Mouse (Mus musculus) cerebellum, adult 8-10 months (tissue): ENCODE data around the gene Rapgef3.

Experiments
- DNase-seq: peaks from one replicate; pipeline ENCODE4 v3.0.0; 2022

Gene Rapgef3

DNA sequence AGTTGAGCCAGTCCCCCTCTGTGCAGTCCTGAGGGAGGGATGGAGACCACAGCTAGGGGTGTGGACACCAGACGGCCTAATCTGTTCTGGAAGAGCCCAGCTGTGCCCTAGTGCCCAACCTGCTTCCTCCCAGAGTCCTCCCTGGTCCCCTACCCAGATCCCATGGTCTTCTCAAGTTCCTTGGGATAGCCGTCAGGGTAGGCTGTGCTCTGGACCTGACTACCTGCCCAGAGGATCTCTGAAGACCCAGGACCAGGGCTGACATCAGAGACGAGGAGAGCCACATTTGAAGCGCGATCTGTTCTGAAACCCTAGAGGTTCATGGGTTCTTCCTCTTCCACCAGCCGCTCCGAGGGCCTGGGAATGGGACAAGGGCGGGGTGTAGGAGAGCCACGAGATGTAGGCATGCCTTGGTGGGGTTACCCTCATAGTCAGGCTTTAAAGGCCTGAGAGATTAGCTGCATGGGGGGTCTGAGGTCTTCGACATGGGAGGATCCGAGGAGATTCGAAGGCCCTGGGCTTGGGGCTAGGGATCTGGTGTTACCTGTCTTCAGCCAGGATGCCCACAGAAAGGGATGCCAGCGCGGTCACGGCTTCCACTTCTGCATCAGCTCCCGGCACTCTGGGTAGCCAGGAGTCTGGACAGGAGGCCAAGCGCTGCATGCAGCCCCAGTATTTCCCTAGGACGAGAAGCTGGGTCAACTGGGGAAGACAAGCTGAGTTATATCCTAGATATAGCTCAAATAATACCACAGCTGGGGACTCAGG lies 25.8 kb upstream of the Rapgef3 start:
- no peak for DNase-seq

DNA sequence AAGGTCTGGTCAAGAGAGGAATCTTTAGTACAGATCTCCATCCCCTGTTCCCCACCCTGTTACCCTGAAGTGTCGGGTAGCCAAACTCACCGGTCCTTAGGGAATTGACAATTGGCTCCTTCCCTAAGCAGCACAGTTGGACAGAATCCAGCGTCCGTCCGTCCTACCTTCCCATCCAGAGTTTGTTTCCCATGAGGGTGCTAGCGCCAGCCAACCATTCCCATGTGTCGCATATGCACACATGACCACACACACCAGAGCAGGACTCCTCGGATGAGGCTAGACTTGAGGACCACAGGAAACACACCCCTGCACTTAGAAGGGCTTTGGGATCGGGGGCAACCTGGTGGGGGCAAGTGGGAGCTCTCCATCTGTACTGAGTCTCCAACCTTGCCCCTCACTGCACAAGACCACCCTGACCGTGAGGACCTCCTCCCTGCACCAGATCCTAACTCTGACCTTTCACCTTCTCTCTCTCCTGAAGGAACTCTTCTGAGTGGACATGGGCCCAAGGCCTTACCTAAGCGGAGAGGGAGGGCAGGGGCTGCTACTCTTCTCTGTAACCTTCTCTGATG lies 23.4 kb upstream of the Rapgef3 start:
- DNase-seq, result no peak

DNA sequence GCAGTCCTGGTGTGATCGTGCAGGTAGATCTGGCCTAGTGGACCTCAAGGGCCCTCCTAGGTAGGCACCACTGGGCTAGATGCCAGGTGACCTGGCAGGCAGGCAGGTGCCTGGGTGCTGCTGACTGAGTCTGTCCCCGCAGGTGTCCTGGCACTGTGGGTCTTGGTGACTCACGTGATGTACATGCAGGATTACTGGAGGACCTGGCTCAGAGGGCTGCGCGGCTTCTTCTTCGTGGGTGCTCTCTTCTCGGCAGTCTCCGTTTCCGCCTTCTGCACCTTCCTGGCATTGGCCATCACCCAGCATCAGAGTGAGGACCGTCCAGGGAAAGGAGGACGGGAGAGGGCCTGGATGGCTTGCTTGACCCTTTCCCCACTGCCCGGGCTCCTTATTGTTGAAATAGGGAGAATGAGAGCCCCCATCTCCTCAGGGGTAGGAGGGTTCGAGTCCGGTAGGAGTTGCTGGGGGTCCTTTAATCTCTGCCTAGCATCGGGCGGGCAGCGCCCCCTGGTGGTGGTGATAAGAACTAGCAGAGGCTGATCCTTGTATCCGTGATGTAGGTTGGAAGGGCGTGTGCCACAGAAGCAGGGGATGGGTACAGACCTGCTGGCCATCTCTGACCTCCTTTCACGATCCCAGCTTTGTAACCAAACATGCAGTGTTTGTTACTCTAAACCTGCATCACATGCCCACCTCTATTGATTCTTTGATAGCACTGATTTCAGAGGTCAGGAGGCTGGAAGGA lies 22.2 kb upstream of the Rapgef3 start:
- DNase-seq, result peak; percentile 73

DNA sequence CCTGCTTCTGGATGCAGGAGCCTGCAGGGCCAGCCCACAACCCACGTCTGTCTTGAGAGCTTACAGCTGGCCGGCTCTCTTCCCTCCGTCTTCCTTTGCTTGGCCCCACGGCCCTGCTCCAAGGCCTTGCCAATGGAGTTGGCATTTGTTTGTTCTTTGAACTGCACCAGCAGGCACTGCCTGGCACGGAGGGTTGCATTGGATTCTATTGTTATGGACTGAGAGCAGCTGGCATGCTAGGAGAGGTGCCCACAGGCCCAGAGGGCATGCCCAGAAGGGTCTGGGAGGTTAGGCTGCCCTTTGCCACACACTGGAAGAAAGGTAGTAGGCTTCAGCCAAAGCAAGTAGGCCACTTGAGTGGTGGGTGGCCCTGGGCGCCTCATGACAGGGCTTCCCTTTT lies 21.0 kb upstream of the Rapgef3 start:
- DNase-seq, result peak; percentile 72

DNA sequence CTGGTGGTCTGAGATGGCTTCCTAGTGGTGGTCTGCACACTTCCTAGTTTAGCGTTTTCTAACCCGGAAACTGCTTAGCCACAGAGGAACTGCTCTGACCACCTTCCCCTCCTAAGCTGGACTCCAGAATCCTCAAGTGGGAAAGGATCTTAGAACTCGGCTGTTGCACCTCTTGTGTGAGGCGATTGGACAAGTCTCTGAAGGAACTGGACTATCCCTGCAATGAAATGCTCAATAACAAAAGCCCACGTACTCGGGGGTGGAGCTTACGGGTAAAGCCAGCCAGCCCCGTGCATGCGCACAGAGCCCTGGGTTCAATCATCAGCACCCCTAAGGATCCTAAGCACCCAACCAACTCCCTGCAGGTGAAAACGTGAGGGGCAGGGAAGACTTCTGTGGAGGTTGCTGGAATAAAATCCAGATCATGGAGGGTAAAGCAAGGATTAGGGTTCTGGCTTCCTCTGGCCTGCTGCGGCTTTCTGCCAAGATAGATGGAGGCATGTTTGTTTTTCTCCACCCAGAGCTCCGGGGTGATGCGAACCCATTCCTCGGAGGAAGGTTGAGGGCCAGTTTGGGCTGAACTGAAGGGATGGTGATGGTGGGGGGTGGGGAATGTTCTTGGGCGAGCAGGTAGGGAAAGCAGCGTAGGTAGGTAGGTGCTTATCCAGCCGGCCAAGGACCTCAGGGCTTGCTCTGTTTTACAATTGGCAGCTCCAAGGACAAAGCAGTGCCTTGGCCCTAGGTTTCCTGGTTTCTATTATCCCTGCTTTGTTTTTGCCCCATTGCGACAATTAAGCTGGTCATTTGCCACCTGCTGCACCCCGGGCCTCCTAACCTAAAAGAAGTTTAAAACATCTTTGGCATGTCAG lies 20.3 kb upstream of the Rapgef3 start:
- DNase-seq, result no peak

DNA sequence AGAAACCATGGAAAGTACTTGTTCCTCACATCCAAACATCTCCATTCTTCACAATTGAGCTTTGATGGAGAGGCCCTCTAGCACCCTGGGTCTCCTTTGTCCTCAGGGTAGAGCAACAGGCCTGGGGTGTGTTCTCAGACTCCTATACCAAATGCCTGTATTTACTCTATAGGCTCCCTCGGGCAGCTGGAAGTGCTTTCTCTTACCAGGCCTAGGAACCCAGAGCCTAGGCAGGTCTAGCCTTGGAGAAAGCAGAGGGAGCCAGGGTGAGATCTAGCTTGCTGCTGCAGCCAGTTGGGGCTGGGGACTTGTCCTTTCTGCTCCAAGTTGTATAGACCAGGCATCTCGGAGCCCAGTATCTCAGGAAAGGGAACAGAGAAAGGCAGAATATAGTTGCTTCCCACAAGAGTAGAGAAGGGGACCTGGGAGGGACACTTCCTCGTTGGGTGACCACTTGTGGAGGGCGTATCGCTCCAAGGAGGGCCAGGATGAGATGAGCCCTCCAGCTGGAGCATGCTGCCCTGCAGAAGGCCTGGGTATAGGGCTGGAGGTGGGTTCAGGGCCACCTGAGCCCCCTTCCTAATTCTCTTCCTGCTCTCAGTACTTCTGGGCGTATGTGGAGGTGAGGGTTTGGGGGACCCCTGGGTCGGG lies 19.5 kb upstream of the Rapgef3 start:
- no peak for DNase-seq

DNA sequence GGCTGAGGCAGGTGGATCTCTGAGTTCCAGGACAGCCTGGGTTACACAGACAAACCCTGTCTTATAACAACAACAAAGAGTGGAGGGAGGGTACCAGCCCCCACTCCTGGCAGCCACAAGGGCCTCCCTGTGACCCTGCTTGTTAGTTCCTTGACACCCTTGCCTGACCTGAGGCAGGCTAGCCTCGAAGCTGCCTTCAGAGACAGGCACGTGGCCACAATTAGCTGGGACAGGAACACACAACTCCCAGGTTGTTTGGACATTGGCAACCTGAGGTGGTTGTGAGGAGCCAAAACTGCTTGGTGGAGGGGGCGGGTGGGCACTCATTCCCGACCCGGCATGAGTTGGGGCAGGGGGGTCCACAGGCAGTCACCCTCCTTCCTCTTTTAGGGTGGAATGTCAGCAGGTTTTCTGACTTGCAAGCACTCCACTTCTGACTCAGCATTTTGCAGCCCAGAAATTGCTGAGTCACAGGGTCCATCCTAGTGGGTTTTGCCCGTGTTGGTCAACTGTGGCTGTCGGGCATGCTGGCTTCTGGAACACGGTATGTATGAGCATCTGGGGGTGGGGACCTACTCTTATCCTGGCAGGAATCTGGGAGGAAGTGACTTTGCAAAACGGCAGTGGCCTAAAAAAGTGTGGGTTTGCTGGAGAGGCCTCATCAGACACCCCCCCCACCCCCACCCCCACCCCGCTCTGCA lies 18.8 kb upstream of the Rapgef3 start:
- DNase-seq, result no peak

DNA sequence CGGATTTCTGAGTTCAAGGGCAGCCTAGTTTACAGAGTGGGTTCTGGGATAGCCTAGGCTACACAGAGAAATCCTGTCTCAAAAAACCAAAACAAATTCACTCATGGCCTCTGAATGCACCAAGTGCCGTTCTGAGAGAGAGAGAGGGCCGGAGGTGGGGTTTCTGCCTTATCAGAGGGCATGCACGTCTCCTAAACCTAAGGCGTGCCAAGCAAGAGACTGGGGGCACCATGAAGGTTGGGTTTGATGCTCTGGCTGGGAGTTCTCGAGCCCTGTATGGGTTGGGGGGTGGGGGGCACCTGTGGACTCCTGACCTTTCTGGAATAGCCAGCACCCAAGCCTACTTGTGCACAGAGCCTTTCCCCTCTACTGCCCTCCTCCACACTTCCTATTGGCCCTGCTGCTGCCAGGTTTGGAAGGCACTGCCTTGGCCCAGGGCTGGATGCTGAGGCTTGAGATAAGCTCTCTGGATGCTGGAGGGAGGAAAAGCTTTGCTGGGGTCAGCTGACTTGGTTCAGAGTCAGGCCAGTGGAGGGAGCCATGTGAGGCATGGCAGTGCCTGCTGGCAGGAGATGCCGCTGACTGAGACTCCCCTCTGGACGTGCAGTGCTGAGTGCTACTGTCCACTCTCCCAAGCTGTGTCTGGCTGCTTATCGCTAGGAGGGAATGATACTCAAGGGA lies 18.1 kb upstream of the Rapgef3 start:
- no peak for DNase-seq

DNA sequence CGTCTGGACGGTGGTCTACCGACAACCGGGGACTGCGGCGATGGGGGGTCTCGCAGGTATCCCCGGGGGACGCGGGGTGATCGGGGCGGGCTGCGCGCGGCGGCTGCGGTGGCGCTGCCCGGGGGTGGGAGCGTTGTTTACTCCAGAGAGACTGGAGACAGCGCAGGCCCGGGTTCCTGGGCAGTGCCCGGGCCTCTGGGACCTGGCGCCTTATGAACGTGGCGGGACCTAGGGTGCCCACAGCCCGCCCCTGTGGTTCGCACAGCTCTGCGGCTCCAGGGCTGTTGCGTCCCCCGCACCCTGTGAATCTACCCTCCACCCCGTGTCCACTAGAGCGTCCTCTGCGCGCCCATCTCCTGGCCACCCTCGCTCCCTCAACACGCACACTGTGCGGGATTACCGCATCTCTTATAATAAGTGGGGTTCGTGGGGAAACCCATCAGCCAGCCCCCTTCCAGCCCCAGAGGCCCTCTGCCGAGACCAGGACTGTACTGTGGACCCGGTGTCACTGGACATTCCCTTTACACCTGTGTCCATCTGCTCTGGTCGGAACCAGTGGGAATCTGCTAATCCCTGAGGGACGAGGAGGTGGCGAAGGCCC lies 16.9 kb upstream of the Rapgef3 start:
- no peak for DNase-seq

DNA sequence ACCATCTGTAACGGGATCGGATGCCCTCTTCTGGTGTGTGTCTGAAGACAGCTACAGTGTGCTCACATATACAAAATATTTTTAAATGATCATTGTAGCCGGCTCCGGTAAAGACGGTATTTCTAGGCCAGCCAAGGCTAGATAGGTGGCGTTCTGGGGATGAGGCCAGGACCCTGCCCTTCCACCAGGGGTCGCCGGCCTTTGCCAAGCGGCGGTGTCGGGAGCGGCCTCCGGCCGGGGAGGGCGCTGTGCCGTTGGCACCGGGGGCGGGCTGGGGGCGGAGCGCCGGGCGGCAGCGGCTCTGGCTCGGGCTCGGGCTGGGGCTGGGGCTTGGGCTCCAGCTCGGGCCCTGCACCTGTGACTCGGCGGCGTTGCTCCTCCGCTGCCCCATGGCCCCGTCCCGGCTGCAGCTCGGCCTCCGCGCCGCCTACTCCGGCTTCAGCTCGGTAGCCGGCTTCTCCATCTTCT lies 16.4 kb upstream of the Rapgef3 start:
- peak; percentile 92 for DNase-seq

DNA sequence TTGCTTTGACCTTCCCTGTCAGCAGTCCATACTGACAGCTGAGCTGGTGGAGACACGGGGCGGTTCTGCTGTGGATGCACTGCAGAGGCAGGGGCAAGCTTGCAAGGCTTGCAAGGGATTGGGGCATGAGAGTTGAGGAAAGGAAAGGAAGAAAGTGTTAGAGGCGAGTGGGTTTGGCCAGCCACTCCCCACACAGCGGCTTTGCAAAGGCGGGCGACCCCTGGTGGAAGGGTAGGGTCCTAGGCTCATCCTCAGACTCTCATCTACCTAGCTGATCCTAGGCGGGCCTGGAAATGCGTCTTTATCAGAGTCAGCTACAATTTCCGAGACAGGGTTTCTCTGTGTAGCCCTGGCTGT lies 15.0 kb upstream of the Rapgef3 start:
- no peak for DNase-seq

DNA sequence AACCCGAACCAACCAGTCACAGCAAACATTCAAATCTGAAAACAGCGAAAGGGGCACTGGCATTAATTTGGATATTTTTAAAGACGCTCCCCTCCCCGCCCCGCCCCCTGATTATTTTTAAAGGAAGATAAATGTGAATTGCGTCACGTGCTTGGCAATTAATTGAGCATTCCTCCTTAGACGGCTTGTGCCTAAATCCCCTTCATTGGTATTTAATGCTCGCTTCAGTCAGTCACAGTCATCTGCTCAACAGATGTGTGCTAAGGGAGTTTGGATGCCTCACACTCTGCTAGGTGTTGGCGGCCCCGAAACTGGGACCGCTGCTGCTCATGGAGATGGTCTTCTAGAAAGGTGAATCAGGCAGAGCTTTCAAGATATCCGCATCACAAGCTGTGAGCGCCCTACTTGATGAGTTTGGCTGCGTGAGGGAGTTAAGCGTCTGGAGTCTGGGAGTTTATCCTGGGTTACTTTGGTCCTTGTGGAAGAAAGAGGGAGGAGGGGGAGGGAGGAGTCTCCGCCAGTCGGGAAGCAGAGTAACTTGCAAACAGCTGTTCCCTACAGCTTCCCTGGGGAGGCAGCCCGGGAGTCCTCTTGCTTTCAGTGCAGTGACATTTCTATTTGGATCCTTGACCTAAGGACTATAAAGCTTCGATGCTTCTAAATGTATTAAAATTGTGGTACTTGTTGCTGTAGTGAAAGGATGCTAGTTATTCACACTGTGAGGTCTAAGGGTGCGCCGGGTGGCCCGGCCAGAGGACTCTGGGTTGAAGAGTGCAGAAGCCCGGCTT lies 14.4 kb upstream of the Rapgef3 start:
- no peak for DNase-seq

DNA sequence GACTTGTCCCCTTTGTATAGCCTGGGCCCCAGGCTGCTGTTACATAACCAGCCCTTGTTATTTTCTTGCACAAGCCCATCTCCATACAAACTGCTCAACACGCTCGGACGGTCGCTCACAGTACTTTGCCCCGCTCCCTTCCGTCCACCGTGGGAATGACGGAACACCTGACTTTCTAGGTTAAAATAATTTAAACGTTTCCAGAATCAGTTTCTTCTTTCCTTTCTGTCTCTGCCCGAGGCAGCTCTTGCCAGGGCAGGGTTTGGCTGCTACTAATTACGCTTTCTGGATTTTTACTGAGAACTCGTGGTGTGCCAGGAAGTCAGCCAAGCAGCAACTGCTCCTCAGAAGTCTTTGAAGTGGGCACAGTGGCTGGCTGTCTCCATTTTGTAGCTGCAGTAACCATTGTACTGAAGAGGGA lies 12.8 kb upstream of the Rapgef3 start:
- no peak for DNase-seq

DNA sequence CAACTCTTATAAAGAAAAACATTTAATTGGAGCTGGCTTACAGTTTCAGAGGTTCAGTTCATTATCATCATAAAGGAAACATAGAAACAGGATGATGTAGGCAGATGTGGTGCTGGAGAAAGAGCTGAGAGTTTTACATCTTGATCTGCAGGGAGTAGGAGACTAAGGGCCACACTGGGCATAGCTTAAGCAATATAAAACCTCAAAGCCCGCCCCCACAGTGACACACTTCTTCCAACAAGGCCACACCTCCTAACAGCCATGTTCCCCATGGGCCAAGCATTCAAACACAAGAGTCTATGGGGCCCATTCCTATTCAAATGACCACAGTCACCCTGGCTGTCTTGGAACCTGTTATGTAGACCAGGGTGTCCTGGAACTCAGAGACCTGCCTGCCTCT lies 11.8 kb upstream of the Rapgef3 start:
- DNase-seq, result no peak

DNA sequence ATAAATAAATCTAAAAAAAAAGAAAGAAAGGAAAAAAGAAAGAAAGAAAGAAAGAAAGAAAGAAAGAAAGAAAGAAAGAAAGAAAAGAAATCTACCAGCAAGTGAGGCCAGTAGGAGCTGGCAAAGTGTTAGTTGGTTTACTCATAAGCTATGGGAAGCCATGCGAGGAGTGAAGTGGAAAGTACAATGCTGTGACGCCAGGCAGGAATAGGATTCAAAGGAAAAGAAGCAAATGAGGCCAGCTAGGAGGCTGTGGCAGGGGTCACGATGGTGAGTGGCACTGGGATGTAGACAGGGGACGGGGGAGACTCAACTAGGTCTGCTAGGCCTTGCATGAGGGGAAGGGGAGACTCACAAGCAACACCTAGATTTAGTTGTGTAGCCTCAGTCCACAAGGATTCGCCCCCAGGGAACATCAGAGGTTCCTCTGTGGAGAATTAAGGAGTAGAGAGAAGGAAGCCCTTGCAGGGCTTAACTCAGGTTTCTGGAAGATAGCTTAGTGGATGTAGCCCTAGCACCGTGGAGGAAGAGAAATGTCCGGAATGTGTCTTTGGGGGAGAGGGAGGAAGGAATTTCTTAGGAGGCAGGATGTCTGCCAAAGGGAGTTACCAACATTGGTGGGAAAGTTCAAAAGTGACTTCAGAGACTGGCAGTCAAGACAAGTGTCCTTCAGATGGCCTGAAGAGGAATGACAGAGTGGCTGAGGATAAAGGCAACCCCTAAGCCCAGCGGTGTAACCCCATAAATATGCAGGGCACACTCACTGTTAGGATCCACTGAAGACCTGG lies 10.7 kb upstream of the Rapgef3 start, which contains the start of gene Slc48a1:
Slc48a1 (plus strand) TSS at position 210 of the 788 bp plus-strand sequence.
- DNase-seq, result no peak

DNA sequence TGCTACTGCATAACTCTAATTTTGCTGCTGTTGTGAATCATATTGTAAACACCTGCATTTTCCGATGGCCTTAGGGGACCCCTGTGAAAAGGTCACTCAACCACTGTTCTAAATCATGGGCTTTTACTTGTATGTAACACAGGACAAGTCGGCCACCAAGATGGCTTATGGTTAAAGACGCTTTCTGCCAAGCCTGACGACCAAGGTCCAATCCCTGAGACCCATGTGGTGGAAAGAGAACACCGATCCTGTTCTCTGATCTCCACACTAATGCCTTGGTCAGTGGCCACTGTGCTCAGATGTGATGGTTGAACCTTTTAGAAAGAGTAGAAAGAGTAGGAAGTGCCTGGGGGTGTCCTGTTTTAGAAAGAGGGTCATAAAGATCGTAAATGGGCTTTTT lies 9.1 kb upstream of the Rapgef3 start:
- DNase-seq, result no peak

DNA sequence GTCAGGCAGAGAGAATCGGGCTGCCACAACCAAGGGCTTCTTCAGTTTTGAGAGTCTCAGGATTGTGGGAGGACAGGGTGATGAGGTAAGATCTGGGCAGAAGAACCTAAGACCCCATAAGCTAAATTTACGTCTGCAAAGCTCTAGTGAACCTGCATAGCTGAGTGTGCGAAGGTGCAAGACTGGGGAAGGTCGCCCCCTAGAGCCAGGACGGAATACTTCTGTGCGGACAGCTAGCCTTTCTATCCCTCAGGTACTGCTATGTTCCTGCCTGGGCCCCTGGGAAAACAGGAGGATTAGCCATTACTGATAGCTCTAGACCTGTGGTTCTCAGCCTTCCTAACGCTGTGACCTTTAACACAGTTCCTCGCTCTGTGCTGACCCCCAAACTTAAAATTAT lies 8.7 kb upstream of the Rapgef3 start:
- peak; percentile 65 for DNase-seq

DNA sequence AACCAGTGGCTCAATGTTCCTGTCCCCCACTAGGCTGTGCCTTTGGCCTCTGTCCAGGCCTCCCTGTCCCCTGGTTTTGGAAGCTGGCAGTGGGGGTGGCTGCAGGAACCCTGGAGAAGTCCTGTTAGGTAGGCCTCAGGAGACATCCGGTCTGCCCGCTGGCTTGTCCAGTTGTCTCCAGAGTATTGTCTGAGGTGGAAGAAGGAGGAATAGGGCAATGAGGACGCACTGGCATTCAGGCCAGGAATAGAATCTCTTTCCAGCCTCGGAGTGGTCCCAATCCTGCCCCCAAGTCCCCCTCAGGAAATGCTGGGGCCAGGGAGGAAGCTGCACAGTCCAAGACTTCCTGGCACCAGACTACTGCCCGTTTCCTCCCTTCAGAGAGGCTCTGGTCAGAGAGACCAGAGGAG lies 6.2 kb upstream of the Rapgef3 start:
- DNase-seq, result no peak

DNA sequence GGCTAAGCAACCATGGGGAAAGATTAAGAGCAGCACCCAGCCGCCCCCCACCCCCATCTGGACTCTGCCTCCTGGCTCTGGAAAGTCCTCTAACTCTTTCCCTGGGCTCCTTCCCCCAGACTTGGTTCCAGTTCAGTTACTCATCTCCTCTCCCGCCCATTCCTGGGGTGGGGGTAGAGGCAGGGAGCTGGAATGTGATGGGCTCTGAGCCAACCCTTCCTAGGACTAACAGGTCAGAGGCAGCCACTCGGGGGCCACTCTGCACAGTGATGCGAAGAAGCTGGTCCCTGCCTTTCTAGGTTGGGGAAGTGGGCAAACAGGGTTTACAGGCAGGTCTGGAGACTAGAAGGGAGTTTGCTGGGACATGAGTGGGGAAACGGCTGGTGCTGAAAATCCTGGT lies 5.3 kb upstream of the Rapgef3 start:
- DNase-seq, result no peak
